Mouse (Mus musculus): Measurements from ENCODE around the gene Dmrtc2.
"Not testable (repeated sequence)": the region's sequence is repeated elsewhere in the genome, so short reads cannot be mapped to it uniquely, and the experiment has no call there.

Dmrtc2 gene

DNA sequence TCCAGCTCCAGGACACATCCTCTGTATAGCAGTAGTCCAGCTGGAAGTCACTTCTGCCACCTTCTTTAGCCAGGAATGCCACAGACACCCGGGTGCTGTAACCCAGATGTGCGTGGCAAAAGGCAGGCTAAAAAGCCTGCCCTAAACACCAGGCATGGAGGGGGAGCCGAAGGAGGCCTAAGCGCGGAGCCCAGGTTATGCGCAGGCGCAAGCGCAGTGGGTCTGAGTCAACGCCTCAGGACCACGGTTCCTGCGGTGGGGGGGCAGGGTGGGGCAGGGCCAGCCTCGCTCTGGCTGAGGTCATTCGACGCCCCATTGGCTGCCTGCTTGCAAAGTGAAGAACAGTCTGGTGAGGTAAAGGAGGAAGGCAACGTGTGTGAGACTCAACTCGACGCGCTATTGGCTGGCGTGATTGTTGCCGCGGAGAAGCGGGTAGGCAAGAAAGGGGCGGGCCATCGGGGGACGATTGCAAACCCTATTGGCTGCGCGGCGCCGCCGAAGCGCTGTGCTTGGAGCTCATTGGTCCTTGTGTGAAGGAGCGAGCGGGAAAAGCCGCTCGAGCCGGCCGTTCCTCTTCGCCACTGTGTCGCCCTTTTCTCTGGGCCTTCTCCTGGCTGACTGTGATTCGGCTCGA, at the start of gene Dmrtc2, which contains the start of gene Lypd4:
Dmrtc2 (plus strand) TSS at position 526 of the 634 bp plus-strand sequence.
Lypd4 (minus strand) TSS at position 410 of the 634 bp plus-strand sequence.
- no peak for DNase-seq (ENCODE audit: low spot score in 2 of 2)

DNA sequence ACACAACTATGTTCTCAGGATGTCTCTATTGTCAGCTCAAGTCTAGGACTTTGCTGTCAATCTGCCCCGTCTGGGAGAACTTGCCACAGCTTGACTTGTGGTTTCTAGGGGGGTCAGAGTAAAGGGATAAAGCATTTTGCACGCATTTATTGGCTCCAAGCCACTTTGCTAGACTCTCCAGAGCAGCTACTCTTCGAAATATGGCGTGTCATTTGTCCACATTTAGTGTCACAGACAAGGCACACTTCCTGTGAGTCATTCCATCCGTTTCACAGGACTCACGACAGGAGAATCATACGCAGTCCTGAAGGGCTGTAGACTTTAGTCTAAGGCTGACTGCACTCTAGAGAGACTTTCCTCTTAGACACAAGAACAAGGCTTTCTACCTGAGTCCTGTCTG, 45.4 kb upstream of the Dmrtc2 start:
- no peak for DNase-seq (ENCODE audit: low spot score in 2 of 2)

DNA sequence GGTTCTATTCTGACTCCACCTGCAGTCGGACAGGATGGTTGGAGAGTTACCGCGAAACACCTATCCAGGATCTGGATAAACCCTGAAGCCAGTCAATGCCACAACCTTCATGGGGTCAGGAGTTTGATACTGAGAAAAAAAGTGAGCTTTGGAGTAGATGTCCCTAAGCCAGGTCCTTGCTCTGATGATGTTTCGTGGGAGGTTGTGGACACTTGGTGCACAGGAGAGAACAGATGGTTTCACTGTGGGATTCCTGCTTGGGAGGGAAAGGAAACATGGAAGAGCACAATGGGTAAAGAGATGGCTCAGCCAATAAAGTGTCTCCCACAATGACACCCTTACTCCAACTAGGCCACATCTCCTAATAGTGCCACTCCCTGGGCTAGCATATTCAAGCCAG, 42.7 kb upstream of the Dmrtc2 start:
- no peak for DNase-seq (ENCODE audit: low spot score in 2 of 2)

DNA sequence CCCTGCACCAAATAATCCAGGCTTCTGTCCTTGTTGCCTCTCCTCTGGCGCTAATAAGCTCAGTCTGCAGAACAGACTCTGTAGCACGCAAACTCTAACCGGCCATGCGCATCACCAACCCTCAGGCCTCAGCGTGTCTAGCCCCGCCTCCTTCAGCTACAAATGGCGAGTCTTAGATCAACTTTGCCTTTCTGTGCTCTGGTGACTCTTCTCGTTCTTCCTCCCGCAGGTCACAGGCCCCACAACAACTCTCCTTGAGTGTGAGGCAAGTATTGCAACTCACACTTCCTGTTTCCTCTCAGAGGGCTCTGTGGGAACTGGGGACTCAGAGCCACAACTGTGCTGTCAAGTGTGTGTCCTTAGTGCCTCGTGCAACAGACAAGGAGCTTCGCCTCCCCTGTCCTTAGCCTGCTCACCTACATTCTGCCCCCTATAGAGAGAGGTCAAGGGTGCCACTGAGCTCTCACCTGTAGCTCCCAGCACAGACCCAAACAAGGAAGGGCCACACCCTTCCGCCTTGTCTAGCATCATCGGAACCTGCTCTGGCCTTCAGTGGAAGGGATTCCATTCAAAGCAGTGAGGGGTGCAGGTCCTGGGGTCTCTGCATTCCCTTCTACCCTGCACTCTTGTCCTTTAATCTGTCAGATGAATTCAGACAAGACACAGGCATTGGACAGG, 31.0 kb upstream of the Dmrtc2 start:
- not testable (repeated sequence) for DNase-seq (ENCODE audit: low spot score in 2 of 2)

DNA sequence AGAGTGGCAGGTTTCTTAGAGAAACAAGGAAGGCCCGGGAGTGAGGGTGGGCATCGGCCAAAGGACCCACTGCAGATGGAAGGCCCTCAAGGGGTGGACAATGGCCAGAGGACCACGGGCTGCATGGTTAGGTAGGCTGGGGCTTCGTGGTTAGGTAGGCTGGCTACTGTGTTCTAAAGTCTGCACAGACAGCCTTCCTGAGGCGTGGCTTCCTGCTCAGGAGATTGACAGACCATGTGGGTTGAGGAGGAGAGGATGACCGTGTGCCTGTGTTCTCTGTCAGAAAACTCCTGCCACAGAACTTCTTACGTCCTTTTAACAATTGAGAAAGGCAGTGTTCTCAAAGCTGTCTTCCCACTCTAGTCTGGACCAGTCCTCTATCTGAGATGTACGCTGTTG, 30.4 kb upstream of the Dmrtc2 start:
- no peak for DNase-seq (ENCODE audit: low spot score in 2 of 2)

DNA sequence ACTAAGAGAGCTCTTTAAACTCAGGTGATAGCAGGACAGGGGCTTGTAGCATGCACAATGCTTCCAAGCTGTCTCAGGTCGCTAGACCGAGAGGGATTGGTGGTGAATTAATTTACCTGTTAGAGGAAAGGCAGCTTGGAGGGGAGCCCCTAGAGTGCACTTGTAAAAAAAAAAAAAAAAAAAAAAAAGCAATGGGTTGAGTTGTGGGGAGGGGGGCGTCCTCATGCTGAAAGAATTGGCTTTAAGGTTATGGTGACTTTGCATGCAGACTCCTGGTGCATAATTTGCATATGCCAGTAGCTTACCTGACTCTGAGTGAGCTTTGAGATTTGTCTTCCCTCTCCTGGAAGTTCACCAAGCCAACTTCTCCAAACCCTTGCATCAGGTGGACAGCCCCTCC, 29.5 kb upstream of the Dmrtc2 start:
- DNase-seq (ENCODE audit: low spot score in 2 of 2): no peak

DNA sequence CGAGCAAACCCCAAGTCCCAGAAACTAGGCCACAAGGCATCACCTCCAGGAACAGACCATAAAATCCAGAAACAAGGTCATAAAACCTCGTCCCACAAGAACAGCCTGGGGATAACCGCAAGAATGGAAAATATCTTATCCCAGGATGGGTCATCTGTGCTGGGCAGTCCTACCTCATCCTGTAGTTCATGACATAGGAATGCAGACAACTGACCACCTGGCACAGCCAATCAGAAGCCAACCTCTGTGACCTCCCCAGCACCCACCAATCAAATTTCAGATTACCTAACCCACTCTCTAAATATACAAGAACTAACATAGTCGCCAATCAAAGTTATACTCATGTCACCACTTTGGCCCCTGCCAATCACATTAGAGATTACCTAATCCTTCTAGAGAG, 28.8 kb upstream of the Dmrtc2 start:
- DNase-seq (ENCODE audit: low spot score in 2 of 2): no peak

DNA sequence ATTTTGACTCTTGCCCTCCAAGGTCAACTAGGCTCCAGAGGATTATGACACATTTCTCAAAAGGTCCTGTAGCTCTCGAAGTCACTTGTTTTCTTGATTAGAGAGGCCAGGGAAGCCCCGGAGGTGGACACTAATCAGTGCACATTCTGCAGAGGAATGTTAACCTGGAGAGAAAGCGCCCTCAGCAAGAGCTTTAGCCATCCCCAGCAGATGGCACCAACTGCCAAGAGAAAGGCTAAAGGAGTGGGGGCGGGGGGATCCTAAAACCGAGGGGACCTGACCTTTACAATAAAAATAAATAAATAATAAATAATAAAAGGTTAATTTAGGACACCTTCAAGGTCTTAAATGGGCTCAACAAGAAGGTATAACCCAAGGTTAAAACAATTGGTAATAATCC, 25.7 kb upstream of the Dmrtc2 start:
- DNase-seq (ENCODE audit: low spot score in 2 of 2): no peak

DNA sequence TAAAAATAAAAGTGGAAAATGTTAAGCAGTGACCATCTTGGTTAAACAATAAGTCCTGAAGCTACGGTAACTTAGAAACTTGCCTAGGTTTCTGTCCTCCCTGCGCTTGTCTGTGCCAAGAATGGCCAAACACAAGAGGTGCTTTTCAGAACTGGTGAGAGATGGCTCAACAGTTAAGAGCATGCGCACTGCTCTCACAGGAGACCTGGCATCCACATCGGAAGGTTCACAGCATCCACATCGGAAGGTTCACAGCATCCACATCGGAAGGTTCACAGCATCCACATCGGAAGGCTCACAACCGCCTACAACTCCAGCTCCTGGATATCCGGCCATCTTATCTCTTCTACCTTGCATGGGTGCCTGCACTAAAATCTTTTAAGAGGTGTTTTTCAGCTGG, 24.7 kb upstream of the Dmrtc2 start:
- DNase-seq (ENCODE audit: low spot score in 2 of 2): no peak

DNA sequence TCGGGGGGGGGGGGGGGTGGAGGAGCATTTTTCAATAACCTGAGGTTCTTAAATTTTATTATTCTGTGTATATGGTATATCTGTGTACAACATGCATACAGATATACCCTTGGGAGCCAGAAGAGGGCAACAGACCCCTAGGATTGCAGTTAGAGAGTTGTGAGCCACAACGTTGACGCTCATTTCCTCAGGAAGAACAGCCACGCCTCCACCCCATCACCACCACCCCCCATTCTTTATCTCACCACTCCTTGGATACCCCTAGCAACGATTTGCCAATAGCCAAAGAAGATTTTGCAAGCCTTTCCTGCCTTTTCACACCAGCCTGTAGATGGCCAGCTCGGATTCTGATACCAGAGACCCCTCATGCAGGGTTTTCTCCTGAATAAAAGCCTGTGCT, 24.1 kb upstream of the Dmrtc2 start:
- DNase-seq (ENCODE audit: low spot score in 2 of 2): peak in 1 of 2 experiments; percentile 4

DNA sequence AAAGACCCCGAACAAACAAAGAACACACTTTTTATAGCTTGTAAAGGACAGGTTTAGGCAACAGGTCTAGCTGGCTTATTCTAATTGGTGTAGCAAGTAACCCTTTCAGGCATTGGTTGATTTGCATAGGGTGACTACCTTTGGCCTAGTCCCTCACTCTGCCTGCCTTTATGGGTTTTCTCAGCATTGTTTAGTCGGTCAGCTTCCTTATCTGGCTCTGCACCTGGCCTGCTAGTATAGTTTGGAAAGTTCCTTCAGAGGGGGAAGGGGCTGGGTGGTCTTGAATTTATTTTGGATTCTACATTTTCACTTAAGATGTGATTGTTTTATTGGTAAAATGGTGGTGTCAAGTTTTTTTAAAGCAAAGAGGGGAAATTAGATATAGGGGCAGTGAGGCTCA, 23.3 kb upstream of the Dmrtc2 start:
- DNase-seq (ENCODE audit: low spot score in 2 of 2): not testable (repeated sequence)

DNA sequence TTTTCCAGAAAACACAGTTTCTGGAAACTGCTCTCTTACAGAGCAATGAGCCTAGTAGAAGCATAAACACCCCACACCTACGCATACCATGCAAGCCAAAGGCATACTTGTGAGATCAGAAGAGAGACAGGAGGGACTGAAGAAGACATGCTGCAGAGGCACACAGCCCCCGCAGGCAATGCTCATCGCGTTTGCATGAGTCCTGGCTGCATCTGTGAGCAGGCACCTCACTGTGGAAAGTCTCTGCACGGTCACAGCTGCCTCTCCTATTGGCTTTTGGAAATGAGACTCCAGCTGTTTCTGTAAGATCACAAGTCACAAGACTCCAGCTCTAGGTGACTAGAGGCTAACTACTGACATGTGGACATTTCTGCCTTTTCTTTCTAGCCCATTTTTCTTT, 19.7 kb upstream of the Dmrtc2 start:
- peak in 1 of 2 experiments; percentile 19 for DNase-seq (ENCODE audit: low spot score in 2 of 2)

DNA sequence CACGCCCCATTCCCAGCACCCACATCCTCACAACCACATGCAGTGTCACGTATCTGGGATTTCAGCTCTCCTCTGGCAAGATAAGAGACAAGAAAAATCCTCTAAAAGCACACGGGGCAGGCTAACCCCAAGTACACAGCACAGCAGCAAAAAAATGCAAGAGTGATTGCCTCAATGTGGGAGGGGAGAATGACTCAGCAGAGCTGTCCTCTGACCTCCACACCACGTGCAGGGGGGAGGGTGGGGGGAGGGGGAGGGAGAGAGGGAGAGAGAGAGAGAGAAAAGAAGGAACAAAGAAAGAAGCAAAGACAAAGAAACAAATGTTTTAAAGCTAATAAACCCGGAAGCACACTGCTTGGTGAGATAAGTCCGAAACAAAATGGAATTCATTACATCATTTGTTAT, 19.0 kb upstream of the Dmrtc2 start:
- DNase-seq (ENCODE audit: low spot score in 2 of 2): peak; percentile 19 to 27

DNA sequence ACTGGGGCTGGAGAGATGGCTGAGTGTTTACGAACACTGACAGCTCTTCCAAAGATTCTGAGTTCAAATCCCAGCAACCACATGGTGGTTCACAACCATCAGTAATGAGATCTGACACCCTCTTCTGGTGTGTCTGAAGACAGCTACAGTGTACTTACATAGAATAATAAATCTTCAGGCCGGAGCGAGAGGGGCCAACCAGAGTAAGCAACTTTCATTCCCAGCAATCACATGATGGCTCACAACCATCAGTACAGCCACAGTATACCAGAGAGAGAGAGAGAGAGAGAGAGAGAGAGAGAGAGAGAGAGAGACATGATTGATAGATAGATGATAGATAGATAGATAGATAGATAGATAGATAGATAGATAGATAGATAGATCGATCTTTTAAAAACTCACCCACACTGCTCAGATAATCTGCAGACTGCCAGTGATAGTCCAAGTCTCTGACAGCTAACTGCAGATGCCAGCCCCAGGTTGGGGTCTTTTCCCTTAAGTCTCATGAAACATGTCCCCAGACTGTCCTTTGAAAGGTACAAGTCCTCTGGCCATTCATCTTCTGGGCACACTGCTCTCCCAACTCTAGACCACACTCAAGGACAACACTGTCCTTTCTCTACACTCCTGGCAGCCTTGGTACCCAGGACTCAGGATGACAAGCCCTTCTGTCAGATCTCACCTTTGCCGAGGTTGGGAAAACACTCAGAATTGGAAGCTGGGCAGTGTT, 18.1 kb upstream of the Dmrtc2 start:
- DNase-seq (ENCODE audit: low spot score in 2 of 2): no peak

DNA sequence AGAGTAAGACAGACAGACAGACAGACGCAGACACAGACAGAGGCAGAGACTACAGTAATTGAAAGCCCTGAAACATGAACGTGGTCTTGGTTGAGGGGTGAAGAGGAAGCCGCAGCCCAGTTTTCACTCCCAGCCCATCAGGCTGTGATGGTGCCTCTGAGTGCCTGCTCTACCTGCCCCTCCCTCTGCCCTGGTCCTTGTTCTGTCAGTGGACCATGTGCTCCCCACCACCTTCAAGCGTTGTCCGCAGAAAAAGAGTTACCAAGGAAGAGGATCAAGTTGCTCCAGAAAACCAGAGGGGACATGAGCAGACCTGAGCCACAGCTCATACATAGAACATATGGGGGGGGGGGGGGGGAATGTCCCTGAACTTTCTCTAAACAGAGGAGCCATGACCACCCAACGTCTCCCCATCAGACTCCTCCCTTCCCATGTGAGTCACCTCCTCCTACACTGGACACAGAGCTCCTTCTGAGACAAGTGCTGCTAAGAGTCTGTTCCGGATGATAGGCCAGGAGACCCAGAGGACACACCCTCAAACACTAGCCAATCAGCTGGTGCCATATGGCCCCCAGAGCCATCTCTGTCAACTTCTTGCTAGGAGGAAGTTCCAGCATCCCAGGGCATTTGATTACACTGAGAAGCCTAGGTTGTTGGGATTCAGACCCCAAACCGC, 17.2 kb upstream of the Dmrtc2 start:
- no peak for DNase-seq (ENCODE audit: low spot score in 2 of 2)

DNA sequence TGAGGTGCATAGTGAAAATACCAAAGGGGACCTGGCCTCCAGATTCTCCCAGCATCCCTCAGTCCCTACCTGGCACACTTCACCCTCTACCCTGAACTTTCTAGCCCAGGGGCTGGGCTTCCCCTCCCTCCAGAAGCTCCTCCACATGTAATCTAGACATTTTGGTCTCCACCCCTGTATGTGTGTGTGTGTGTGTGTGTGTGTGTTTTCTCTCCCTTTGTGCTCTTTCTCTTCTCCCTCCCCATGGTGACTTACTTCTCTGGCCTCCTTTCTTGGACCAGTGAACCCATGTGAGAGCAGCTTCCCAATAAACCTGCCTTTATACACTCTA, 16.7 kb upstream of the Dmrtc2 start:
- no peak for DNase-seq (ENCODE audit: low spot score in 2 of 2)

DNA sequence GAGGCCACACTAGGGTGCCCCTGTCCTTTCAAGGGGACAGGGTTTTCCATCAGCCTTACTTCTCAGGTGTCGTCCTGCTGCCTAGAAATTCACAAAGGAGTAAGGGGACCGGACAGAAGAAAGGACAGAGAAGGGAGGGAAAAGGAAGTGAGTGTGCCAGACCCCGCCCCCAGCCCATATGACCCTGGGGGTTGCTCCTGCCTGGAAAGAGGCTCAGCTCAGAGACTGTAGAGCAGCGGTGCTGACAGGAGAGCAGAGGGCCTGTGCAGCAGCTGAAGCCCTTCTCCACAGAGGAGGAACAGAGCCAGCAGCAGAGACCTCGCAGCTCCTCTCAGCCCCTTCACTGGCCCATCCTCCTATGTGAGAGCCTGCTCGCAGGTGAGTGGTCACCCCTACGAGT, 16.2 kb upstream of the Dmrtc2 start:
- DNase-seq (ENCODE audit: low spot score in 2 of 2): no peak

DNA sequence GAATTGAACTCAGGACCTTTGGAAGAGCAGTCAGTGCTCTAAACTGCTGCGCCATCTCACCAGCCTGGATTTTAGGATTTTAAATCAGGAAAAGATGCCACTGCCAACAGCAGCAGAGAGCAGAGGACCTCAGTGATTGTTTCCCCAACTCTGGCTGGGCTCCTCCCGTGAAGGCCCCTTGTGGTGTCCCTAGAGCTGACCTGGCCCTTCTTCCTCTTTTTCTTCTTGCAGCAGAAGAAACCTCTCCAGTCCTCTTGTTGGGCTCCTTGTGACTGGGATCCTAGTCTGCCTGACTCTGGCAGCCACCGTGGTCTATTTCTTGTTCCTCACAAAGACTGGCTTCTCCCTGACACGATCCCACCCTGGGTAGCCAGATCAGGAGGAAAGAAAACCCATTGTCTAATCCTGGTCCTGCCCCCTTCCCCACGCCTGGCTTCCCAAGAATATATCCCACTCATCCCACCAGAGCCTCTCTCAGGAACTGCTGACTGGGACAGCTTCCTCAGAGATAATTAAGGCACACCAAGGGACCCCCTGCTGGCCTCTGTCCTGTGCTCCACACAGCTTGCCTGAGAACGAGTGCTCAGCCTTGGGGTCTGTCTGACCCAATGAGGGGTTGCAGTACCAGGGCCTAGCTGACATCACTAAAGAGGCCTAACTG, 13.3 kb upstream of the Dmrtc2 start:
- no peak for DNase-seq (ENCODE audit: low spot score in 2 of 2)

DNA sequence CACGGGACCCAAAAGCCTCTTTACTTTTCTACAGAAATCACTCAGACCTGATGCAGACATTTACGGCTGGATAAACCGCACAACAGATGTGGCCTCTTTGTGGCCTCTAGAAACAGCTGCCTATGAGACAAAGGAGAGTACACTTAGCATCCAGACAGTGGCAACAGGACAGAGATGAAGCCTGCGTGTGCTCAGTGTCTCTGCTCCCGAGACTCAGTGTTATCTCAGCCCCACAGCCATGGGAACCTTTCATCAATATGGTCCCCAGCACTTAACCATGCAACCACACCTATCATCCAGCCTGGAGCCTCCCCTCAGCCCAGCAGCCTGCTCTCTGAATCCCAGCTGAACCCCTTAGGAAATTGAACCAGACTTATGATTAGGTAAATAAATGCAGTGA, 10.6 kb upstream of the Dmrtc2 start:
- DNase-seq (ENCODE audit: low spot score in 2 of 2): no peak

DNA sequence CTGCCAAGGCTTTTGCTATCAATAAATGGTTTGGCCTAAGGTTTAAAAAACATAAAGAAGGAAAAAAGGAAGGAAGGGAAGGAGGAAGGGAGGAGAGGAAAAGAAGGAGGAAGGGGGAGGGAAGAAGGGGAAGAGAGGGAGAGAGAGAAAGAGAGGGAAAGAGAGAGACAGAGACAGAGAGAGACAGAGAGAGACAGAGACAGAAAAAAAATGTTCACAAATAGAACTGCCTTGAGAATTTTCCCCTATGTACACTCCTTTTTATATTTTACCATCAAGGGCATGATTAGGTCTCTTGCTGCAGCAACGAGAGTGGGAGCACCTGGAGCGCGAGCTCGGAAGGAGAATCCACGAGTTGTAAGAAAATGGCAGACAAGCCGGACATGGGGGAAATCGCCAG, 7.9 kb upstream of the Dmrtc2 start, which contains the start of gene Gm9844:
Gm9844 (plus strand) TSS at position 301 of the 400 bp plus-strand sequence.
- no peak for DNase-seq (ENCODE audit: low spot score in 2 of 2)

DNA sequence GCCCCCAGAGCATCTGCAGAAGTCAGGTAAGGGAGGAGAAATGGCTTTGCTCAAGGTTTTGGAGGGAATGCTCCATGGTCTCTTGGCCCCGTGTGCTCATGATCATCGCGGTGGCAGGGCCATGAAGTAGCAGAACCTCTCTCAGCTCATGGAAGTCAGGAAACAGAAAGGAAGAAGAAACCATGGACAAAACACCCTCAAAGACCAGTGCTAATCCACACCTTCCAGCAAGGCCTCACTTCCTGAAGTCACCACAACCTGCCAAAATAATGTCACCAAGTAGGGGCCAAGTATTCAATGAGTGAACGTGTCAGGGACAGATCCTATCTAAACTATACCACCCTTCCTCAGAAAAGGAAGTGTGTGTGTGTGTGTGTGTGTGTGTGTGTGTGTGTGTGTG, 7.0 kb upstream of the Dmrtc2 start:
- no peak for DNase-seq (ENCODE audit: low spot score in 2 of 2)

DNA sequence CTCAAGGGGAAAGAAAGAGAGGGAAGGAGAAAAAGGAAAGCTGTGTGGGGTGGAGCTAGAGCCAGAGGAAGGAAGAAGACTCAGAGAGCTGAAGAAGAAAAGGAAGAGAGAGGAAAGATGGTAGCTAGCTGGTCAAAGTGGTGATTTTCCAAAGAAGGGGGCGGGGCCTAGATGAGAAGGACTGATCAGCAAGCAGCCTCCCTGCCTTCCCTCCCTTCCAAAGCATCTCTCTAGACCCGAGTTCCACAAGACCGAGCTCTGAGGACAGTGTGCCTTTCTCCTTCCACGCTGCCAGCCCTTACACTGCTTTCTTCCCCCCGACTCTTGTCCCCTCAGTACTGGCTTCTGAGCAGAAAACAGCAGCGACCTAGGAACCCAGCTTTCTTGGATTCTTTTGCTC, 5.7 kb upstream of the Dmrtc2 start:
- DNase-seq (ENCODE audit: low spot score in 2 of 2): no peak
